ENCODE assay signal across 8 mouse cellular contexts in the genomic region with DNA sequence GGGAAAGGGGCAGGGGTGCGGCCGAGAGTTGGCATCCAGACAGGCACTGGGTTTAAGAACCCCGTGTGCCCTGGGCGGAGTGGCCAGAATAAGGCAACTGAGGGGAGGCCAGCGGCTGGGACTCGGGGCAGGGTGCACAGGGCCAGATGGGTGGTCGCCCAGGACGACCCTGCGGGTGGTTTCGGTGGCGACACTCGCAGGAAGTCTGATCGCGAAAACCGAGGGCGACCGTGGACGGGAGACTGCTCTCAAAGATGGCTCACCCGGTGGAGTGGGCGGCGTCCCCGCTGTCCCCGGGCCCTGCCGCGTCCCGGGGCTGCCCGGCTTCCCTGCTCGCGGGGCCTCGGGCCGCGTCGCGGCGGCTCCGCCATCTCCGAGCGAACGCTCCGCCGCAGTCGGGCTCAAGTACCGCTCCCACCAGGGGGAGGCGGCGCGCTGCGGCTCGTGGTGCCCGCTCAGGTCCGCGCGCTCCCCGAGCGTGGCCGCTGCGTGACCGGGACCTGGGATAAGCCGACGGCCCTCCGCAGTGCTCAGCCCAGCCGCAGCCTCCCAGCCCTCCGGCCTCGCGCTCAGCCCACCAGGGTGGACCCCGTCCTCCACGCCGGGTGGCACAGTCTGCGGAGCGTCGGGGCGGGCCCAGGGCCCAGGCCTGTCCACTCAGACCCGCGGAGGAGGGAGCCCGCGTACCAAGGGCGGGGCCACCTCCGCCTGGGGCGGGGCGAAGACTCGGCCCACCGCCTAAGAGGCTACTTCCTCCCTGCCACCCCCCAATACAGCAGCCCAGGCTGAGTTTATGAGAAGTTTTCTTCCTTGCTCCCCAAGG. TPM values are rescaled to one million over a fixed set of nuclear protein-coding genes. Genes with fewer than 3 reads are reported as not detected.
DNase-seq lines count a peak whose midpoint lies in the region; ATAC-seq lines count a peak whose summit lies in the region.

A gene (minus strand): TSS at position 611 of the 823 bp plus-strand sequence.

- H3K27ac ChIP-seq in heart, embryonic 14.5 days (replicated peaks in 1 of 2; ENCODE audit: control insufficient read depth in 1 of 2, insufficient read depth in 1 of 2, low read depth in 2 of 2, low read length in 2 of 2): peak within 1 kb of the TSS; percentile 67 to 87
- H3K27ac ChIP-seq in liver, embryonic 13.5 days: peak within 1 kb of the TSS; percentile 95
- H3K27ac ChIP-seq in stomach, embryonic 16.5 days (ENCODE audit: low read length): peak within 1 kb of the TSS; percentile 80

- peak within 1 kb of the TSS; percentile 95 for H3K9ac ChIP-seq in heart, embryonic 14.5 days (ENCODE audit: low read length)
- H3K9ac ChIP-seq in liver, embryonic 13.5 days: peak within 1 kb of the TSS; percentile 93
- peak within 1 kb of the TSS; percentile 95 for H3K9ac ChIP-seq in stomach, embryonic 16.5 days (ENCODE audit: low read length)

- H3K27me3 ChIP-seq in heart, embryonic 14.5 days (ENCODE audit: control insufficient read depth, insufficient read depth, low read length): no peaks in the 10 kb centered on the region
- no peaks in the 10 kb centered on the region for H3K27me3 ChIP-seq in liver, embryonic 13.5 days
- no peaks in the 10 kb centered on the region for H3K27me3 ChIP-seq in stomach, embryonic 16.5 days (ENCODE audit: control insufficient read depth, insufficient read depth, low read length)

- under 1% methylated on average over 63 of the region's 81 CpGs for WGBS in heart, embryonic 14.5 days
- under 1% methylated on average over 81 of the region's 81 CpGs for WGBS in liver, embryonic 13.5 days (ENCODE audit: insufficient replicate concordance)
- WGBS in stomach, embryonic 16.5 days: under 1% methylated on average over 81 of the region's 81 CpGs

- H3K9me3 ChIP-seq in heart, embryonic 14.5 days (ENCODE audit: control insufficient read depth, low read length): no peaks in the 10 kb centered on the region
- H3K9me3 ChIP-seq in liver, embryonic 13.5 days (replicated peaks): no peaks in the 10 kb centered on the region
- no peaks in the 10 kb centered on the region for H3K9me3 ChIP-seq in stomach, embryonic 16.5 days (replicated peaks; ENCODE audit: control insufficient read depth, low read length)

- H3K4me2 ChIP-seq in heart, embryonic 14.5 days (ENCODE audit: low read length): peak within 1 kb of the TSS; percentile 81
- peak within 1 kb of the TSS; percentile 94 for H3K4me2 ChIP-seq in liver, embryonic 13.5 days
- H3K4me2 ChIP-seq in stomach, embryonic 16.5 days (ENCODE audit: low read depth, low read length): peak within 1 kb of the TSS; percentile 88

- ATAC-seq in heart, embryonic 14.5 days (ENCODE audit: insufficient number of reproducible peaks, insufficient read depth, low FRiP score, low read depth): peak; percentile 96
- ATAC-seq in liver, embryonic 13.5 days (ENCODE audit: low read depth): peak; percentile 96
- ATAC-seq in stomach, embryonic 16.5 days (ENCODE audit: insufficient read depth, low FRiP score): peak; percentile 99

- peak within 1 kb of the TSS; percentile 78 to 86 for H3K4me3 ChIP-seq in heart, embryonic 14.5 days (ENCODE audit: control insufficient read depth in 1 of 2, insufficient read depth in 1 of 2, low read depth in 1 of 2, low read length in 2 of 2)
- H3K4me3 ChIP-seq in liver, embryonic 13.5 days (replicated peaks): peak within 1 kb of the TSS; percentile 89
- H3K4me3 ChIP-seq in stomach, embryonic 16.5 days (replicated peaks; ENCODE audit: low read length): peak within 1 kb of the TSS; percentile 77

- peaks cover 13 to 33% of the 10 kb centered on the region in 2 experiments for H3K4me1 ChIP-seq in heart, embryonic 14.5 days (ENCODE audit: control insufficient read depth in 2 of 2, insufficient read depth in 2 of 2, low read length in 2 of 2)
- peaks cover 68% of the 10 kb centered on the region for H3K4me1 ChIP-seq in liver, embryonic 13.5 days (replicated peaks)
- H3K4me1 ChIP-seq in stomach, embryonic 16.5 days (ENCODE audit: control insufficient read depth, insufficient read depth, low read length): peaks cover 17% of the 10 kb centered on the region

- peaks cover 72% of the 10 kb centered on the region for H3K36me3 ChIP-seq in heart, embryonic 14.5 days (ENCODE audit: control insufficient read depth, insufficient read depth, low read length)
- H3K36me3 ChIP-seq in liver, embryonic 13.5 days: peaks cover 60% of the 10 kb centered on the region
- 0 out of 2 replicates have a peak, but pooled peaks cover 7% of the 10 kb centered on the region for H3K36me3 ChIP-seq in stomach, embryonic 16.5 days (ENCODE audit: control insufficient read depth, insufficient read depth, low read length)

- DNase-seq in CD4-positive, CD25-positive, alpha-beta regulatory T cell, adult 2 months (ENCODE audit: low read depth, low spot score): peak; percentile 91
- DNase-seq in c-Kit-negative CD71-positive TER-119-positive erythroid progenitor cells, embryonic 14.5 days (ENCODE audit: low read depth, low spot score): peak; percentile 85
- DNase-seq in fibroblast of lung, adult 2 months (ENCODE audit: low read depth): peak; percentile 71
- DNase-seq in kidney, postnatal 14 days: peak; percentile 93
- DNase-seq in liver, embryonic 13.5 days: peak; percentile 90
- DNase-seq in neural tube, embryonic 10.5 days (ENCODE audit: extremely low spot score, low spot score): peak; percentile 92

RNA-seq across cellular contexts. Expression of the gene that starts here (rescaled TPM):
- polyA plus RNA-seq in heart, embryonic 14.5 days (2014; fragmentation: Nextera tagmentation; extraction: Ambion mirVana): 16.8 and 20.9 TPM in 2 replicates
- polyA plus RNA-seq in liver, embryonic 13.5 days (2015; fragmentation: Nextera tagmentation; extraction: Ambion mirVana): 14.2 and 16.6 TPM in 2 replicates
- 23.7 and 24.4 TPM in 2 replicates for polyA plus RNA-seq in stomach, embryonic 16.5 days (2015; fragmentation: Nextera tagmentation; extraction: Ambion mirVana)

Comparison
In these comparisons a context has a peak if more than half of its experiments do, and no peak if none do; other contexts are left out.
1. Peak in every context shown above with its lines: DNase-seq, ATAC-seq, H3K4me3 ChIP-seq and H3K27ac ChIP-seq.